Mouse (Mus musculus): Measurements from ENCODE around the gene Zc3h14. TPM values are rescaled to one million over a fixed set of nuclear protein-coding genes. Genes with fewer than 3 reads are reported as not detected.

The Zc3h14 gene
- polyA plus RNA-seq (2015; fragmentation: Illumina TruSeq; extraction: RNeasy Lipid Tissue Mini Kit (QIAGEN cat#74804); ENCODE audit: insufficient read depth, low read depth, low replicate concordance): 23.0 TPM

DNA sequence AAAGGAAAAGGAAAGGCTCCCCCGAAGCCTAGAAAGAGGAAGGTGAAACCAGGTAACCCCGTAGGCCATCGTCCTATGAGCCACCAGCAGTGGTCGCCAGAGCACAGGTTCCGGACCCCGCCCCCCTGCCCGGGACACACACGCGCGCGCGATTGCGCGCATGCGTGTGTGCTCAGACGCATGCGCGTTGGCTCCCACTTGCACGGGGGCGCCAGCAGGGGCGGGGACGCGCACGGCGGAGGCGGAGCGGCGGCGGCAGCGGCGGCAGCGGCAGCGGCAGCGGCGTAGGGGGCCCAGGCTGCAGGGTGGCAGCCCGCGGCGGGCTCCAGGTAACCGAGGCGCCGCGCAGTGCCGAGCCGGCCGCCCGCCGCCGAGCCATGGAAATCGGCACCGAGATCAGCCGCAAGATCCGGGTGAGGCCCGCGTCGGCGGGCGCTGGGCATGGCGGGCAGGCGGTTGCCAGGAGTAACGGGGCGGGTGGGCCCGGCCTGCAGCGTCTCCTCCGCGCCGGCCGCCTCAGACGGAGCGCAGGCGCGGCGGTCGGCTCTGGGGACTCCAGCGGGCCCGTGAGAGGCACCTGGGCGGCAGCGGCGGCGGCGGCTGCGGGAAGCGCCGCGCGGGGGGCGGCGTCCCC, at the start of gene Zc3h14:
Gene Zc3h14 (plus strand): TSS at position 219 of the 634 bp plus-strand sequence.

DNA sequence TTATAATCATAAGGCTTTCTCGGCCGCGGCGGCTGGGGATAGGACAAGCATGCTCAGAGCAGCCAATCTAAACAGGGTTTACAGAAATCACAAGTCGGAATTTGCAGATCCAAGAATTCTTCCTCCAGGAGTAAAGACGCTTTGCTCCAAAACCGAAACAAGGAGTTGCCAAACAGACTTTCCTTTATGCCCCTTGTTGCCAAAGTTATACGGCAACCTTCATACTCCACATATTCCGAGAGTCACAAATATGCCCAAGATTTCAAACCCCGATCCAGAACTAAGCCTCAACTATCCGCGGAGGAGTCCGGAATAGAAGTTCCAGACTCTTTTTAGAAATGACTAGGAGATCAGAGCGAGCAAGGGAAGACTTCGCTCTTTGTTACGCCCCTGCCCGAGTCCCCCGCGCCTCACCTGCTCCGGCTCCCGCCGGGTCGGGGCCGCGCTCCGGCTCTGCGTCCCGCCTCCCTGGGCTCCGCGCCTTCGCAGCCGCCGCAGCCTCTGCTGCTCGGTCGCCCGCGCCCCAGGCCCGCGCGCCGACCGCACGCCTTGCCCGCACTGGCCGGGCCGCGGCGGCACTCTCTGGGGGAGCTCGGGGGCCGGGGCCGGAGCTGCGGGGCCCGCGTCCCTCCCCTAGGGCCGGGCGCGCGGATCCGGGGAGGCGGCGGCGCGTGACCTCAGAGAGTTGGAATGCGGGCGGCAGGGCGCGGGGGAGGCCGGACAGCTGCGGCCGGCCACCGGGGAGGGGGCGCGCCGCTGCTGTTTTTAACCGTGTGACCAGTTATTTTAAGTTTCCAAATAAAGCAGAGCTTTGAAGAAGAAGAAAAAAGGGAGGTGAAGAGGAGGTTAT, 9.6 kb upstream of the Zc3h14 start, which contains the start of gene Ptpn21:
Gene Ptpn21 (minus strand): TSS at position 455 of the 850 bp plus-strand sequence.

Other genes starting within 250 kb of the Zc3h14 start
- gene Kcnk10, start 168.7 kb upstream of the Zc3h14 start, polyA plus RNA-seq (2015; fragmentation: Illumina TruSeq; extraction: RNeasy Lipid Tissue Mini Kit (QIAGEN cat#74804); ENCODE audit: insufficient read depth, low read depth, low replicate concordance): not detected
- gene Spata7, start 118.8 kb upstream of the Zc3h14 start, polyA plus RNA-seq (2015; fragmentation: Illumina TruSeq; extraction: RNeasy Lipid Tissue Mini Kit (QIAGEN cat#74804); ENCODE audit: insufficient read depth, low read depth, low replicate concordance): 1.7 TPM
- 8.0 TPM for gene Ptpn21, start 9.6 kb upstream of the Zc3h14 start, polyA plus RNA-seq (2015; fragmentation: Illumina TruSeq; extraction: RNeasy Lipid Tissue Mini Kit (QIAGEN cat#74804); ENCODE audit: insufficient read depth, low read depth, low replicate concordance)
- gene Eml5, start 154.5 kb downstream of the Zc3h14 start, polyA plus RNA-seq (2015; fragmentation: Illumina TruSeq; extraction: RNeasy Lipid Tissue Mini Kit (QIAGEN cat#74804); ENCODE audit: insufficient read depth, low read depth, low replicate concordance): 11.7 TPM
- 4.3 TPM for gene Ttc8, start 173.6 kb downstream of the Zc3h14 start, polyA plus RNA-seq (2015; fragmentation: Illumina TruSeq; extraction: RNeasy Lipid Tissue Mini Kit (QIAGEN cat#74804); ENCODE audit: insufficient read depth, low read depth, low replicate concordance)